Mouse (Mus musculus): ENCODE data around the gene Tmem221.

DNA sequence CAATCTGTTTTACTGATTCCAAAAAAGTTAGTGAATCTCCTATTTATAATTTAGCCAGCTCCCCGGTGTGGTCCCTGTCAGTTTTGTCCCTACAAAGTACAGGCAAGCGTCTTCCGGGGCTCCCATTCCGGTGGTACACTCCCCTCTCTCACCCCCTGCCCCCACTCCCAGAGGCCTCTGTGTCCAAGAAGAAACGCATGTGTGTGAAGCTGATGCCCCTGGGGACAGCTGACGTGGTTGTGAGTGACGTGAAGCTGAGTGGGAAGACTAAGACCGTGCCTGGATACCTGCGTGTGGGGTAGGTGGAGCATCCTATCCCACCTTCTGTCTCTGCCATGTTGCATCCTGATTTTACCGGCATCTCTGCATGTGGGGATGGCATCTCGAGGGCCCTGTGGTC, 13.6 kb downstream of the Tmem221 start:
- no peak for TF ChIP-seq POLR2A (IDR thresholded peaks at IDR 0.05; ENCODE audit: insufficient read depth, low read depth, low read length)
- no peak for TF ChIP-seq CTCF (IDR thresholded peaks at IDR 0.05; ENCODE audit: insufficient read depth, low read depth, low read length)
